Mouse (Mus musculus): ENCODE data around the gene Socs4. TPM values are rescaled to one million over a fixed set of nuclear protein-coding genes. Genes with fewer than 3 reads are reported as not detected.

Socs4 gene
- polyA plus RNA-seq (2017; shearing (Covaris generic)): 11.5 TPM

GRCm38 (mm10) chr14:47276637-47277393 lies at the start of gene Socs4, which contains the start of gene Wdhd1:
Socs4 (plus strand) TSS chr14:47276931.
Wdhd1 (minus strand) TSS chr14:47276857.

DNA sequence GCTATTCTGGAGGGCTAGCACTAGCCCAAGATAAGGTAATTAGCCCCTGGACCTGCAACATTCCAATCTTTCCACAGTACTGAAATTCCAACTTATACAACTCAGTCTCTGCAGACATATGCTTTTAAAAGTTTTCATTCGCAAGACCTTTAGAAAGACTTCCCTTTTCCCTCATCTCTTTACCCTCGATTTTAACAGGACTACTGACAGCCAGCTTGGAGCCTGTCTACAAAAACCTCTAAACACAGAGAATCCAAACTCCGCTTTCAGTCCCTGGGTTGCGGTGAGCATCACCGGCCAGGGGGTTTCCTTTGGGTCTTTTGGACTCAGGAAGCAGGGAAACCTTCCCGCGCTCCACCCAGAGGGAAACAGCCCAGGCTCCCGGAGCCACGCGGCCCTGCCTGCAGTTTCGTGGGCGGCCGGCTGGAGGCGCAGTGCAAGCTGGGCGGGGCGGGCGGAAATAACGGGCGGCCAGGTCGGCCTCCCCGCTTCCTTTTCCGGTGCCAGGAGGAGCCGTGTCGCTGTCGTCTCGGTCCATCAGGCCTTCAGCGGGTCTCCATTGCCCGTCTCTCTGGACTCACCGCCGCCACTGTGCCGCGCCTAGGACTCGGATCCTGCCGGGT lies 21.2 kb downstream of the Socs4 start, which contains the start of gene Mapk1ip1l:
Gene Mapk1ip1l, plus strand, starts transcription at position 482 of the 623 bp plus-strand sequence.

Other genes with a start within 250 kb of the Socs4 start
- gene Gch1, start 87.5 kb upstream of the Socs4 start, polyA plus RNA-seq (2017; shearing (Covaris generic)): 7.3 TPM
- gene Wdhd1, start 74 bp upstream of the Socs4 start, polyA plus RNA-seq (2017; shearing (Covaris generic)): 16.6 TPM
- 77.5 TPM for gene Mapk1ip1l, start 21.3 kb downstream of the Socs4 start, polyA plus RNA-seq (2017; shearing (Covaris generic))
- 20.0 TPM for gene Lgals3, start 90.8 kb downstream of the Socs4 start, polyA plus RNA-seq (2017; shearing (Covaris generic))
- gene Dlgap5, start 141.5 kb downstream of the Socs4 start, polyA plus RNA-seq (2017; shearing (Covaris generic)): 16.3 TPM
- gene Fbxo34, start 173.5 kb downstream of the Socs4 start, polyA plus RNA-seq (2017; shearing (Covaris generic)): 21.7 TPM

All from inflammation-experienced regulatory T-cells, adult 16 weeks (primary cell).